Mouse (Mus musculus): ENCODE measurements around the gene Axin2.

DNA sequence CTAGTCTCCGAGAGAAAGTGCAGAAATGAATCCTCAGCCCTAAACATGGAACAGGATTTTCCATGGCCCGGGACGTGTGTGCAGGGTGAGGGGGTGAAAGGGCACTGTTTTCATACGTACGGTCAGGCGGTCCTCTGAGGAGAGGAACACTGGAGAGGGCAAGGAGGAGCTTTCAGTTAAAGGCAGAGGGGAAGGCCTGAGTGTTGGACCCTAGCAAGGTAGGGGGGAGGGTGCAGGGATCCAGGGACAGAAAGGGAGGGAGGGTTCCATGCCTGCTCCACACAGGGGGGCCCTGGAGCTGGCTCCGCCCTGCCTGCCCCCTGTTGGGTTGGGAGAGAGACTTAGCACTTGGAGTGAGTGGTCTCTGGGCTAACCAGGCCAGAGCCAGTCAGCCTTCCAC, 28.4 kb downstream of the Axin2 start:
- TF ChIP-seq CTCF (IDR thresholded peaks at IDR 0.05) (no peak), EP300 (IDR thresholded peaks at IDR 0.05) (no peak)
